Mouse (Mus musculus) kidney, embryonic 14.5 days (tissue): ENCODE measurements around the gene Rbpj. TPM values are rescaled to one million over a fixed set of nuclear protein-coding genes. Genes with fewer than 3 reads are reported as not detected.

Experiments used
- ATAC-seq: fragments of 200-750 bp; cut with Nextera tagmentation; 2 replicates; pipeline ENCODE4 v1.8.0; 2017; ENCODE audit warnings: moderate number of reproducible peaks, mild to moderate bottlenecking, moderate TSS enrichment, moderate library complexity; ENCODE audit not compliant: low FRiP score, low TSS enrichment
- H3K27ac ChIP-seq: fragments of 300-500 bp; sonication (generic); 2 replicates; pipeline ENCODE4 v1.5.1; 2014; ENCODE audit warnings: low read depth, mild to moderate bottlenecking, low read length, moderate library complexity, mixed read lengths
- H3K27me3 ChIP-seq: fragments of 300-500 bp; sonication (generic); 2 replicates; pipeline ENCODE4 v1.6.1; 2014; ENCODE audit warnings: mild to moderate bottlenecking, low read length; ENCODE audit not compliant: control insufficient read depth, insufficient read depth
- H3K36me3 ChIP-seq: fragments of 300-500 bp; sonication (generic); 2 replicates; pipeline ENCODE4 v1.6.1; 2014; ENCODE audit warnings: low read length, mixed read lengths; ENCODE audit not compliant: control insufficient read depth, insufficient read depth
- H3K4me1 ChIP-seq: fragments of 300-500 bp; sonication (generic); 2 replicates; pipeline ENCODE4 v1.6.1; 2014; ENCODE audit warnings: low read length, mixed read lengths; ENCODE audit not compliant: control insufficient read depth, insufficient read depth
- H3K4me2 ChIP-seq: fragments of 300-500 bp; sonication (generic); replicated peaks from 2 replicates; pipeline ENCODE4 v1.6.1; 2014; ENCODE audit warnings: low read depth, mild to moderate bottlenecking, low read length
- H3K4me3 ChIP-seq: fragments of 300-500 bp; sonication (generic); 2 replicates; pipeline ENCODE4 v1.5.1; 2014; ENCODE audit warnings: mild to moderate bottlenecking, low read length
- H3K9ac ChIP-seq: fragments of 300-500 bp; sonication (generic); 2 replicates; pipeline ENCODE4 v1.6.1; 2014; ENCODE audit warnings: low read depth, mild to moderate bottlenecking, low read length, moderate library complexity
- H3K9me3 ChIP-seq: fragments of 300-500 bp; sonication (generic); 2 replicates; pipeline ENCODE4 v1.6.1; 2016; ENCODE audit warnings: low read length; ENCODE audit not compliant: control insufficient read depth
- WGBS: fragments of 180-500 bp; shearing (Covaris S2); extraction: QIAGEN DNeasy Blood & Tissue Kit; methylation state at CpG from one replicate; pipeline ENCODE4 v1.1.7; 2014; 5-methylcytosine and 5-hydroxymethylcytosine counted together
- polyA plus RNA-seq: library from polyadenylated mRNA; unstranded; fragments of >200 nt; fragmentation: Nextera tagmentation; extraction: Ambion mirVana; gene quantifications from 2 replicates; pipeline ENCODE4 v1.2.1, GENCODE M21; 2014

Rbpj gene
- polyA plus RNA-seq, 1 experiment from 2014 or later, result 47.4 TPM

DNA sequence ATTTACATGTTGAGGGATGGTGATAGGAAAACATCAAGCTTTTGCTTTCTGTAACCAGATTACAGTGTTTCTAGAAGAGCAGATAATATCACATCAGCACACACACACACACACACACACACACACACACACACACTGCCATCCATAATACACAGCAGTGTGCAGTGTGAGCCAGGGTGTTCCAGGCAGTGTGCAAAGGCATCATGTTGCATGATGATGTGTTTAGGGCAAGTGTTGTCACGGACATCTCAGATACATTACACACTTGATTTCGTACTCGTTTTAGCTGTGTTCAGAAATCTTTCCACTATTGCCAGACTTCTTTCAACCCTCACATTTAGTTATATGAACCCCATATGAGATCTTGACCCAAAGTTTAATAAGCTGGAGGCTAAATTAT, 33.6 kb downstream of the Rbpj start:
- Histone ChIP-seq H3K4me2 (no peak overlapping the region), H3K27ac (no peak overlapping the region), H3K27me3 (no peaks in the 10 kb centered on the region), H3K36me3 (no peaks in the 10 kb centered on the region), H3K9me3 (no peaks in the 10 kb centered on the region), H3K4me3 (no peak overlapping the region), H3K4me1 (no peaks in the 10 kb centered on the region), H3K9ac (no peak overlapping the region)
- ATAC-seq, result no peak
- WGBS, result 79% methylated on average over 3 of the region's 3 CpGs

DNA sequence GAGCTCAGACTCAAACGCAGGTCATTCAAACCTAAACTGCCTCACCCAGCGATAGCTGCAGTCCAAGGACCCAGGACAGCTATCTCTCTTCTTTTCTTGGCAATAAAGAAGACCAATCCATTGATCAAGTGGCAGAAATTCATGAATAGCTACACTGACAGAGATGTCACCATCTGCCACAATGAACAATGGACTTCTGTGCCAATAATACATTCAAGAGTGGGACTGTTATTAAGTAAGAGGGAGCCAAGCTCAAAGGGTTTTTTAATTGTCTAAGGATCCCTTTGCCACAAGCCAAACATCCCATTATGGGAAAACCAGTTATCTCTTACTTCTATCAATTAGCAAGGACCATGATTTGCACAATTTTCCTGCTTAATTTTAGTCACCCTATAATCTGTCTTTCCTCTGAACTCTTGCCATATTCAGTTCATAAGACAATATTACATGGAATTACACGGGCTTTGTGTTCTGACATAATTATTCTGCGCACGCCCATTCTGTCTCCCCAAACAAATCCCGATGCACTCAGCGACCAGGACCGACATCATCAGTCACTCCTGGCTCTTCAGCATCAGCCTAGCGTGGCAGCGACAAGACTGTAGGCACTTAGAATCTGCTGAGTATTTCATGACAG, 34.7 kb downstream of the Rbpj start:
- 82% methylated on average over 10 of the region's 10 CpGs for WGBS
- H3K27me3 ChIP-seq, result no peaks in the 10 kb centered on the region
- H3K27ac ChIP-seq, result no peak overlapping the region
- H3K9ac ChIP-seq, result no peak overlapping the region
- H3K9me3 ChIP-seq, result no peaks in the 10 kb centered on the region
- ATAC-seq, result no peak
- H3K36me3 ChIP-seq, result no peaks in the 10 kb centered on the region
- H3K4me1 ChIP-seq, result no peaks in the 10 kb centered on the region
- H3K4me2 ChIP-seq, result no peak overlapping the region
- H3K4me3 ChIP-seq, result no peak overlapping the region

DNA sequence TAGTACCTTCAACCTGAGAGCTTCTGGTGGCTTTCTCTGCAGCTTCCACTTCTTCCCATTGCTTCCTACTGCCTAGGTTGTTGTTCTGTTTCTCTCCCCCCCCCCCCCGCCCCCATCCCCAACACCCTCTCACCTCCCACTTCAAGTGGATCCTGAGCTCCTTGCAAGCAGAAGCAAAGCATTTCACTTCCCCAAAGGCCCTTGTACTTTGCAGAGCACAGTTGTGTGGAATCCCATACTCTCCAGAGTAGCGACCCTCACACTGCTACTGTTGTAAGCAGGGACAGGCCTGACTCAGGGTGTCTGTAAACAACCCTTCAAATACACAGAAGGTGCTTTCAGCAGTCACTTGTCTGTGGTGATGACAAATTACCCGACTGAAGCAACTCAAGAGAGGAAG, 37.3 kb downstream of the Rbpj start:
- WGBS, result 86% methylated on average over 2 of the region's 3 CpGs
- Histone ChIP-seq H3K4me2 (no peak overlapping the region), H3K9ac (no peak overlapping the region), H3K4me3 (no peak overlapping the region), H3K4me1 (no peaks in the 10 kb centered on the region), H3K36me3 (no peaks in the 10 kb centered on the region), H3K27me3 (no peaks in the 10 kb centered on the region), H3K9me3 (no peaks in the 10 kb centered on the region), H3K27ac (no peak overlapping the region)
- no peak for ATAC-seq

DNA sequence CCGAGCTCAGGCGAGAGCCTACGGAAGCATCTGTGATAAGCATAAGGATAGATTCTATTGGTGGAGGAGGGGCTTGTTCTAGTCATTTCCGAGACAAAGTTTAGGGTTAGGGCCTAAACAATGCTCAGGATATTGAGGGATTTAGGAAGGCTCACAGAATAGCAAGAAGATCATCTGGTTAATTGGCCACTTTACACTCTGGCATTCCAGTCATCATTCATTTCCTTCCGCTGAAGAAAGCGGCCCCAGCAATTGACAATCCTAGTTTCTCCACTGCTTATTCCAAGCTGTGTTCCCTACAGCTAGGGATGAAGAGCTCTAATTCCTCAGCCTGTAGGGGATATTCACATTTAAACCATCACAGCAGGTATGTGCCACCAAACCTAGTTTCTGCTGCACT, 39.8 kb downstream of the Rbpj start:
- Histone ChIP-seq H3K9ac (no peak overlapping the region), H3K27me3 (no peaks in the 10 kb centered on the region), H3K4me3 (no peak overlapping the region), H3K9me3 (no peaks in the 10 kb centered on the region), H3K4me1 (no peaks in the 10 kb centered on the region), H3K4me2 (no peak overlapping the region), H3K27ac (no peak overlapping the region), H3K36me3 (no peaks in the 10 kb centered on the region)
- 80% methylated on average over 6 of the region's 6 CpGs for whole genome bisulfite sequencing
- no peak for ATAC-seq

DNA sequence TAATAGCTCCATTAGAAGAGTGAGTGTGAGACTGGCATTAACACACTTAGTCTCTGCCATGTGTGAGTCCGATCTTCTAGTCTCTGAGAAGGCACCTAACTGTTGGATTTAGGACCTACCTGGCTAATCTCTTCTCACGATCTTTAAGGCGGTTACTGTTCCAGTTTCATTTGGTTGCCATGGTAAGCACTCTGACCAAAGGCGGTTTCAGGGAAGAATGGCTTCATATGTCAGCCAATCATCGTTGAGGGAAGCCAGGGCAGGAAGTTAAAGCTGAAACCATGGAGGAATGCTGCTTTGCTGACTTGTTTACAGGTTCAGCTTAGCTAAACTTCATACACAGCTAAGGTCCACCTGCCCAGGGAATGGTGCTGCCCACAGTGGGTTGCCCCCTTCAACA, 41.4 kb downstream of the Rbpj start:
- no peaks in the 10 kb centered on the region for H3K4me1 ChIP-seq
- no peak for ATAC-seq
- H3K27ac ChIP-seq, result no peak overlapping the region
- H3K4me2 ChIP-seq, result no peak overlapping the region
- H3K9ac ChIP-seq, result no peak overlapping the region
- no peaks in the 10 kb centered on the region for H3K27me3 ChIP-seq
- 78% methylated on average over 5 of the region's 5 CpGs for WGBS
- H3K9me3 ChIP-seq, result no peaks in the 10 kb centered on the region
- no peak overlapping the region for H3K4me3 ChIP-seq
- H3K36me3 ChIP-seq, result no peaks in the 10 kb centered on the region

DNA sequence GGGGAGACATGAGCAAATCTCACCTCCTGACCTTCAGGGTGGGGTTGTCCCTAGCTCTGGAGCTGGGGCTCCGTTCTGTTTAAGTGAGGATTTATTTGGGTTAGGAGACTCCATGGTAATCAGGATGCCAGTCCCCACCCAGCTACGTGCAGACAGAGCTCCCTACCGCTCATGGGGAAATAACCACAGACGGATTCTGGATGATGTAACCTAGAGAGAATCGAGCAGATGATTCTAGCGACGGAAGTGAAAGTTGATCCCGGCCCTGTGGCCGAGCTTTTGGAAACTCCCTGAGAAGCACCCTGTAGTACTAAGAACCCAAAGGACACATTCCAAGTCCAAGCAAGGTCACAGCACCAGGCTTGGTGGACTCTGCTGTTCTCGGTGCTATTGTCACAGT, 43.5 kb downstream of the Rbpj start:
- Histone ChIP-seq H3K4me1 (no peaks in the 10 kb centered on the region), H3K36me3 (no peaks in the 10 kb centered on the region), H3K4me2 (no peak overlapping the region), H3K9ac (no peak overlapping the region), H3K9me3 (no peaks in the 10 kb centered on the region), H3K27me3 (no peaks in the 10 kb centered on the region), H3K27ac (no peak overlapping the region), H3K4me3 (no peak overlapping the region)
- WGBS, result 68% methylated on average over 10 of the region's 10 CpGs
- no peak for ATAC-seq

DNA sequence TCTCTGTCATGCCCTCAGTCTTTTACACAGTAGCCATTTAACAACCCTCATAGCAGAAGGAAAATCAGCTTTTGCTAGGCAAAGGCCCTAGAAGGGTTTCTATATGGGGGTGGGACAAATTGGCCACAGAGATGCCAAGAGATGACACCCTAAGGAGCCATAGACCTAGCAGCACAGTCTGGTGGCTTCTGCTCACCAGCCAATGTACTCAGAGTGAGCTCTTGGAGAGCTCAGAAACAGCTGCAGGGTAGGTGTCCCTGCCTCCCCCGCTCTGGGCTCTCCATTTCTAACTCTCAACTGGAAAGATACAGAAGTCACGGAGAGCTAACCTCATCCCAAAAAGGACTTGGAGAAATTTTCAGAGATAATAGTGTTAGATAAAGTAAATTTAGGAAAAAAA, 44.0 kb downstream of the Rbpj start:
- no peak overlapping the region for H3K4me3 ChIP-seq
- no peaks in the 10 kb centered on the region for H3K9me3 ChIP-seq
- H3K36me3 ChIP-seq, result no peaks in the 10 kb centered on the region
- ATAC-seq, result no peak
- WGBS, result 98% methylated on average over 2 of the region's 2 CpGs
- H3K27me3 ChIP-seq, result no peaks in the 10 kb centered on the region
- H3K4me1 ChIP-seq, result no peaks in the 10 kb centered on the region
- no peak overlapping the region for H3K27ac ChIP-seq
- H3K4me2 ChIP-seq, result no peak overlapping the region
- H3K9ac ChIP-seq, result no peak overlapping the region

DNA sequence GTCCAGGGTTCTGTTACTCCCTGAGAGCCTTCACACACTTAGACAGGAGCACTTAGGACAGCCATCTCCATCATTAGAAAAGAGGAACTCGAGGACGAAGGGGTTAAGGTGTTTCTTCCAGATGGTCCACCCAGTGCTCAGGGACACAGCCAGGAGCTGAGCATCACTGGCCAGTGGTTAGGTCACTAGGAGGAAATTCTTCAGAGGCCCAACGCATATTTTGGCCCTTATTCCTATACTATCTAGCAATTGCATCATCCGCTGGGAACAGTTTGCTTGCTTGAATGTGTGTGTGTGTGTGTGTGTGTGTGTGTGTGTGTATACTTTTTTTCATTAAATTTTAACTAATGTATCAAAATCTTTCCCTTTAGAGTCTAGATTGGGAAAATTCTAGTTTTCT, 45.5 kb downstream of the Rbpj start:
- ATAC-seq, result no peak
- 82% methylated on average over 4 of the region's 4 CpGs for WGBS
- Histone ChIP-seq H3K4me1 (no peaks in the 10 kb centered on the region), H3K9me3 (no peaks in the 10 kb centered on the region), H3K9ac (no peak overlapping the region), H3K27ac (no peak overlapping the region), H3K27me3 (no peaks in the 10 kb centered on the region), H3K4me2 (no peak overlapping the region), H3K4me3 (no peak overlapping the region), H3K36me3 (no peaks in the 10 kb centered on the region)

DNA sequence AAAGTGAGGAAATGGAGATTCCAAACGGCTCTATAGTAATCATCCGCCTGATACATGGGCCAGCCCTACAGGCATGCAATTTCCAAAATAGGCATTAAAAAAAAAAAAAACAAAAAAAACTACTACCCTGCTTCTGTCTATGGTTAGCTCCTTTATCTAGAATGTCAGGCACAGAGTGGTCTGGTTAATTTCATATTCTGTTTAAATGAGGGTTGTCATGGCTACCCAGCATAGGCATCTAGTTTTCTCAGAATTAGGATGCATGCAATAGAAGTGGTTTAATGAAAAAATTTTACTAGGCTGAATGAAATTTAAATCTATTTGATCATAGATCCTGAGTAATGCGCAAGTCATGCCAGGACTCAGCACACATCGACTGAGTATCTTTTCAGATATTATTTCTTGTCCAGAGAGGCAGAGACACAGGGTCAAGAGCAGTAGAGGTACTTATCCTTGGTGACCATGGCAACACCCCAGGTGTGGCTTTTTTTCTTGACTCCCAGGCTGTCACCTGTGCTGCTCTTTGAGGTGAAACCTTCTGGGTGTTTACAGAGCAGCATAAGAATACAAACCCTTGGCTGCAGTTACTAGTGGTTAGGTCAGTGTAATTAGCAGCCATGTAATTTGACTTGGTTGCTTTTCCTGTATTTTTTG, 49.1 kb downstream of the Rbpj start:
- Histone ChIP-seq H3K9me3 (no peaks in the 10 kb centered on the region), H3K4me2 (no peak overlapping the region), H3K36me3 (no peaks in the 10 kb centered on the region), H3K27me3 (no peaks in the 10 kb centered on the region), H3K4me3 (no peak overlapping the region), H3K9ac (no peak overlapping the region), H3K27ac (no peak overlapping the region), H3K4me1 (no peaks in the 10 kb centered on the region)
- ATAC-seq, result no peak
- WGBS, result 80% methylated on average over 4 of the region's 4 CpGs
